Mouse (Mus musculus) heart, adult 2 months (tissue): ENCODE measurements around the gene Vangl1.

Experiments
- CTCF ChIP-seq: fragments of 200-600 bp; IDR thresholded peaks from 2 replicates; pipeline ENCODE4 v1.8.1; 2022; ENCODE audit warnings: antibody characterized with exemption, mild to moderate bottlenecking, moderate library complexity
- POLR2A ChIP-seq: fragments of 200-500 bp; IDR thresholded peaks from 2 replicates; pipeline ENCODE4 v1.6.1; 2011; ENCODE audit warnings: mild to moderate bottlenecking, low read depth, low read length, control low read depth; ENCODE audit not compliant: insufficient read depth

- TF ChIP-seq POLR2A (no peak), CTCF (no peak)
Measured at GRCm38 (mm10) chr3:102159423-102160325, 44.8 kb downstream of the Vangl1 start.
